Mouse (Mus musculus) embryonic facial prominence, embryonic 10.5 days (tissue): ENCODE measurements around the gene Rpl27a. TPM values are rescaled to one million over a fixed set of nuclear protein-coding genes. Genes with fewer than 3 reads are reported as not detected.
A peak's percentile ranks its signal among the peaks of the same experiment; 100 is the strongest.

Experiments used
- DNase-seq: peaks from one replicate; pipeline ENCODE4 v3.0.0-alpha.2; 2017; ENCODE audit warnings: low spot score
- H3K27ac ChIP-seq: fragments of 300-500 bp; sonication (generic); replicated peaks from 2 replicates; pipeline ENCODE4 v1.5.1; 2016; ENCODE audit warnings: mild to moderate bottlenecking
- H3K27me3 ChIP-seq: fragments of 300-500 bp; sonication (generic); replicated peaks from 2 replicates; pipeline ENCODE4 v1.6.1; 2016; ENCODE audit warnings: low read depth, mild to moderate bottlenecking; ENCODE audit not compliant: poor library complexity, severe bottlenecking
- H3K36me3 ChIP-seq: fragments of 300-500 bp; sonication (generic); replicated peaks from 2 replicates; pipeline ENCODE4 v1.6.1; 2016; ENCODE audit warnings: mild to moderate bottlenecking, moderate library complexity
- H3K4me1 ChIP-seq: fragments of 300-500 bp; sonication (generic); 2 replicates; pipeline ENCODE4 v1.6.1; 2016
- H3K4me3 ChIP-seq: fragments of 300-500 bp; sonication (generic); 2 replicates; pipeline ENCODE4 v1.5.1; 2016; ENCODE audit warnings: mild to moderate bottlenecking, moderate library complexity
- H3K9me3 ChIP-seq: fragments of 300-500 bp; sonication (generic); 2 replicates; pipeline ENCODE4 v1.6.1; 2016; ENCODE audit warnings: mild to moderate bottlenecking
- WGBS: fragments of 180-500 bp; shearing (Covaris S2); methylation state at CpG from one replicate; pipeline ENCODE4 v1.1.7; 2016; 5-methylcytosine and 5-hydroxymethylcytosine counted together
- polyA plus RNA-seq: library from polyadenylated mRNA; unstranded; fragments of >200 nt; fragmentation: Nextera tagmentation; extraction: Ambion mirVana; gene quantifications from 2 replicates; pipeline ENCODE4 v1.2.1, GENCODE M21; 2016

Gene Rpl27a
- polyA plus RNA-seq = 132 and 136 TPM in 2 replicates

GRCm38 (mm10) chr7:109518838-109519696 lies at the start of gene Rpl27a:
Gene Rpl27a (plus strand): TSS chr7:109519147.
- peak within 1 kb of the TSS; percentile 99 for H3K4me3 ChIP-seq
- peak; percentile 99 for DNase-seq
- under 1% methylated on average over 72 of the region's 72 CpGs for WGBS
- no peaks in the 10 kb centered on the region for H3K9me3 ChIP-seq
- no peaks in the 10 kb centered on the region for H3K27me3 ChIP-seq
- peak within 1 kb of the TSS; percentile 98 for H3K27ac ChIP-seq
- peaks cover 44% of the 10 kb centered on the region for H3K36me3 ChIP-seq
- peaks cover 34% of the 10 kb centered on the region for H3K4me1 ChIP-seq

GRCm38 (mm10) chr7:109470700-109471099 lies 48.2 kb upstream of the Rpl27a start:
- no peaks in the 10 kb centered on the region for H3K36me3 ChIP-seq
- H3K4me3 ChIP-seq = no peak overlapping the region
- no peak overlapping the region for H3K27ac ChIP-seq
- H3K4me1 ChIP-seq = peaks cover 15% of the 10 kb centered on the region; the same call in 1 of the 2 replicates
- 69% methylated on average over 4 of the region's 4 CpGs for WGBS
- H3K9me3 ChIP-seq = no peaks in the 10 kb centered on the region
- H3K27me3 ChIP-seq = no peaks in the 10 kb centered on the region; the same call in 1 of the 2 replicates
- DNase-seq = no peak

GRCm38 (mm10) chr7:109477926-109478325 lies 41.0 kb upstream of the Rpl27a start:
- H3K36me3 ChIP-seq = no peaks in the 10 kb centered on the region
- H3K27ac ChIP-seq = no peak overlapping the region
- no peaks in the 10 kb centered on the region for H3K27me3 ChIP-seq
- 87% methylated on average over 3 of the region's 3 CpGs for WGBS
- H3K9me3 ChIP-seq = no peaks in the 10 kb centered on the region
- peaks cover 11% of the 10 kb centered on the region for H3K4me1 ChIP-seq
- no peak overlapping the region for H3K4me3 ChIP-seq
- no peak for DNase-seq

- H3K27ac ChIP-seq = no peak overlapping the region
- WGBS = 25% methylated on average over 7 of the region's 7 CpGs
- no peaks in the 10 kb centered on the region for H3K36me3 ChIP-seq
- peak overlapping the region; percentile 25; the same call in 1 of the 2 replicates for H3K4me3 ChIP-seq
- H3K4me1 ChIP-seq = peaks cover 16% of the 10 kb centered on the region
- no peaks in the 10 kb centered on the region for H3K9me3 ChIP-seq
- 0 out of 2 replicates have a peak, but pooled peaks cover 3% of the 10 kb centered on the region for H3K27me3 ChIP-seq
- DNase-seq = peak; percentile 21
Observed at GRCm38 (mm10) chr7:109480765-109481197, 38.2 kb upstream of the Rpl27a start.

- WGBS = 67% methylated on average over 5 of the region's 5 CpGs
- Histone ChIP-seq H3K27me3 (0 out of 2 replicates have a peak, but pooled peaks cover 3% of the 10 kb centered on the region), H3K4me1 (peaks cover 9% of the 10 kb centered on the region; the same call in 1 of the 2 replicates), H3K27ac (no peak overlapping the region), H3K36me3 (no peaks in the 10 kb centered on the region), H3K4me3 (no peak overlapping the region), H3K9me3 (no peaks in the 10 kb centered on the region)
- no peak for DNase-seq
Observed at GRCm38 (mm10) chr7:109484221-109484620, 34.7 kb upstream of the Rpl27a start.

GRCm38 (mm10) chr7:109492616-109493318 lies 26.2 kb upstream of the Rpl27a start:
- H3K36me3 ChIP-seq = no peaks in the 10 kb centered on the region
- no peak overlapping the region for H3K27ac ChIP-seq
- peaks cover 17% of the 10 kb centered on the region for H3K4me1 ChIP-seq
- H3K27me3 ChIP-seq = peaks cover 36% of the 10 kb centered on the region
- H3K4me3 ChIP-seq = peak overlapping the region; percentile 36; the same call in 1 of the 2 replicates
- DNase-seq = no peak
- 46% methylated on average over 18 of the region's 18 CpGs for WGBS
- no peaks in the 10 kb centered on the region for H3K9me3 ChIP-seq

GRCm38 (mm10) chr7:109493319-109494316 lies 25.3 kb upstream of the Rpl27a start:
- no peak overlapping the region for H3K27ac ChIP-seq
- no peaks in the 10 kb centered on the region for H3K9me3 ChIP-seq
- peaks cover 36% of the 10 kb centered on the region for H3K27me3 ChIP-seq
- H3K4me1 ChIP-seq = peaks cover 17% of the 10 kb centered on the region
- DNase-seq = peak; percentile 30
- no peaks in the 10 kb centered on the region for H3K36me3 ChIP-seq
- WGBS = 9% methylated on average over 21 of the region's 21 CpGs
- peak overlapping the region; percentile 36 for H3K4me3 ChIP-seq

GRCm38 (mm10) chr7:109497507-109497906 lies 21.4 kb upstream of the Rpl27a start:
- peaks cover 17% of the 10 kb centered on the region for H3K4me1 ChIP-seq
- WGBS = 59% methylated on average over 4 of the region's 4 CpGs
- peaks cover 28% of the 10 kb centered on the region for H3K27me3 ChIP-seq
- no peak overlapping the region for H3K27ac ChIP-seq
- DNase-seq = no peak
- H3K36me3 ChIP-seq = no peaks in the 10 kb centered on the region
- H3K9me3 ChIP-seq = no peaks in the 10 kb centered on the region
- H3K4me3 ChIP-seq = no peak overlapping the region

GRCm38 (mm10) chr7:109507119-109507518 lies 11.8 kb upstream of the Rpl27a start:
- WGBS = 7% methylated on average over 8 of the region's 8 CpGs
- Histone ChIP-seq H3K27ac (no peak overlapping the region), H3K4me3 (no peak overlapping the region)

GRCm38 (mm10) chr7:109507572-109507971 lies 11.4 kb upstream of the Rpl27a start:
- DNase-seq = no peak
- Histone ChIP-seq H3K4me3 (no peak overlapping the region), H3K27ac (no peak overlapping the region), H3K9me3 (no peaks in the 10 kb centered on the region), H3K36me3 (no peaks in the 10 kb centered on the region), H3K27me3 (peaks cover 6% of the 10 kb centered on the region; the same call in 1 of the 2 replicates), H3K4me1 (peaks cover 11% of the 10 kb centered on the region)
- 33% methylated on average over 9 of the region's 9 CpGs for WGBS

More at GRCm38 (mm10) chr7:109507119-109507518, 11.8 kb upstream of the Rpl27a start:
- H3K27me3 ChIP-seq = peaks cover 6% of the 10 kb centered on the region; the same call in 1 of the 2 replicates
- no peaks in the 10 kb centered on the region for H3K36me3 ChIP-seq
- H3K9me3 ChIP-seq = no peaks in the 10 kb centered on the region
- peaks cover 11% of the 10 kb centered on the region for H3K4me1 ChIP-seq
- peak; percentile 45 for DNase-seq

- H3K4me3 ChIP-seq = no peak within 1 kb of the TSS
- peaks cover 6% of the 10 kb centered on the region; the same call in 1 of the 2 replicates for H3K27me3 ChIP-seq
- no peak within 1 kb of the TSS for H3K27ac ChIP-seq
- H3K4me1 ChIP-seq = peaks cover 11% of the 10 kb centered on the region
- no peaks in the 10 kb centered on the region for H3K9me3 ChIP-seq
- no peak for DNase-seq
- no peaks in the 10 kb centered on the region for H3K36me3 ChIP-seq
- WGBS = 82% methylated on average over 4 of the region's 4 CpGs
Observed at GRCm38 (mm10) chr7:109508034-109508433, 10.9 kb upstream of the Rpl27a start, which contains the start of gene Trim66. Gene Trim66 (minus strand): TSS chr7:109508134.
